Mouse (Mus musculus): ENCODE measurements around the gene Dpf1.

Gene Dpf1

DNA sequence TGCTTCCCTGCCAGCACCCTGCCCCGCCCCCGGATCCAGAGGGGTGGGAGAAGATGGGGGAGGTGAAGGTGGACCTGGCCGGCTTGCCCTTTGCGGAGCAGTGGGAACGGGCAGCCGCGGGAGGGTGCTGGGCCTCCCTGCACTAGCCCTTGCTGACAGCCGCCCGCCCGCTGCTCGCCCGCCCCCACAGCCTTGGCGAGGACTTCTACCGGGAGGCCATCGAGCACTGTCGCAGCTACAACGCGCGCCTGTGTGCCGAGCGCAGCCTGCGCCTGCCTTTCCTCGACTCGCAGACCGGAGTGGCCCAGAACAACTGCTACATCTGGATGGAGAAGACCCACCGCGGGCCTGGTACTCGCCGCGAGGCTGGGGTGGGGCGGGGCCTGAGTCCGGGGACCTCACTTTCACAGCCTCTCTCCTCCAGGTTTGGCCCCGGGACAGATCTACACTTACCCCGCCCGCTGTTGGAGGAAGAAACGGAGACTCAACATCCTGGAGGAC, 5.5 kb downstream of the Dpf1 start:
- DNase-seq (ENCODE audit: extremely low read depth, low read depth, low spot score) = no peak

DNA sequence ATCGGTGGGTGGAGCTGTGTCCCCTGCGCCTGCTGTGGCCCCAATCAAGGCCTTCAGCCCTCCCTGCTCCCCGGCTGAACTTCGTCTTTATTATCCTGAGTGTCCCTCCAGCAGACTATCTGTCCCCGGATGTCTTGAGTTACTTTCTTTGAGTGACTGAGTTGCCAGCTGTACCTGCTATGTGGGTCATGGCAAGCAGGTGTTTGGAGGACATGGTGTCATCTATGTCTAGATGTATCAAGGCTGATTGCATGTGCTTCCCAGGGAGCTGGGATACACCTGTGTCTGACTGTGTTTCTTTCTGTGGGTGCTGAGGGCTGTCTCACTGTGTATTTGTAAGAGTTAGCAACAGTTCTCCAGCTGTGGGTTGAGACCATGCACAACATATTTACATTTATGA, 6.0 kb downstream of the Dpf1 start:
- no peak for DNase-seq (ENCODE audit: extremely low read depth, low read depth, low spot score)

DNA sequence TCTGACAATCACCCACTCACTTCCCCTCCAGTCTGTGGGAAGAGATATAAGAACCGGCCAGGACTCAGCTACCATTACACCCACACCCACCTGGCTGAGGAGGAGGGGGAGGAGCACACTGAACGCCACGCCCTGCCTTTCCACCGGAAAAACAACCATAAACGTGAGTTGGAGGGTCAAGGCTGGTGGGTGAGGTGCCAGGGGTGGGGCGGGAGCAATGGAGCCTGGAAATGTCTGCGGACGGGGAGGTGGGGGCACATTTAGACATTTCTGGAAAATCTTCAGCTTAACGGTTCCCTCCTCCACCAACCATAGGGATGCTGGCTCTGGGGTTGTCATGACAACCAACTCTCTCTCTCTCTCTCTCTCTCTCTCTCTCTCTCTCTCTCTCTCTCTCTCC, 9.3 kb downstream of the Dpf1 start:
- no peak for DNase-seq (ENCODE audit: extremely low read depth, low read depth, low spot score)

DNA sequence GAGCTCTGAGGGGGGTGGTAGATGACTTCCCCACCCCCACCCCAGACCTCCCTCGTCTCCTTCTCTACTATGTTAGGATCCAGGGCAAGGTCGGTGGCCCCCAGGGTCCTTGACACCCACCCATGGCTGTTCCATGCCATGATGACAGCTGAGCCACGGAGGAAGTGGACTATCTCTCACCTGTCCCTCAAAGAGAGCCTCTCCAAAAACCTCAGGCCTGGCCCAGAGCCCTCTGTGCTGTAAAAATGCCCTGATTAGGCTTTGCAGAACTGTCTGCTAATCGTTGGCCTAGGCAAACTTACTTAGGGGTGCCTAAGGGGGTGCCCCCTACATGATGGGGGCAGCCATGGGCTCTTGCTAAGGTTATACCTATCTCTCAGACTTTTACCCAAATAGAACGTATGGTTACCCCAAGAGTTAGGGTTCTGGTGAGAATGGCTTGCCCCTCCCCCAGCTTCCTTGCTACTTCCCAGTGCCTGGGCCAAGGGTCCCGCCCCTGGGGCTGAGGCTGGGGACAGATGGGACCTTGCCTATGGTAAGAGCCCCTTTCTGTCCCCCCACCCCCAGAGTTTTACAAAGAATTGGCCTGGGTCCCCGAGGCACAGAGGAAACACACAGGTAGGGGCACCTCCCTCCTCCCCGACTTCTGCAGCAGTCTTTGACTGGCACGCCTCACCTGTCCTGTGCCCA, 10.0 kb downstream of the Dpf1 start:
- DNase-seq (ENCODE audit: extremely low read depth, low read depth, low spot score) = no peak

DNA sequence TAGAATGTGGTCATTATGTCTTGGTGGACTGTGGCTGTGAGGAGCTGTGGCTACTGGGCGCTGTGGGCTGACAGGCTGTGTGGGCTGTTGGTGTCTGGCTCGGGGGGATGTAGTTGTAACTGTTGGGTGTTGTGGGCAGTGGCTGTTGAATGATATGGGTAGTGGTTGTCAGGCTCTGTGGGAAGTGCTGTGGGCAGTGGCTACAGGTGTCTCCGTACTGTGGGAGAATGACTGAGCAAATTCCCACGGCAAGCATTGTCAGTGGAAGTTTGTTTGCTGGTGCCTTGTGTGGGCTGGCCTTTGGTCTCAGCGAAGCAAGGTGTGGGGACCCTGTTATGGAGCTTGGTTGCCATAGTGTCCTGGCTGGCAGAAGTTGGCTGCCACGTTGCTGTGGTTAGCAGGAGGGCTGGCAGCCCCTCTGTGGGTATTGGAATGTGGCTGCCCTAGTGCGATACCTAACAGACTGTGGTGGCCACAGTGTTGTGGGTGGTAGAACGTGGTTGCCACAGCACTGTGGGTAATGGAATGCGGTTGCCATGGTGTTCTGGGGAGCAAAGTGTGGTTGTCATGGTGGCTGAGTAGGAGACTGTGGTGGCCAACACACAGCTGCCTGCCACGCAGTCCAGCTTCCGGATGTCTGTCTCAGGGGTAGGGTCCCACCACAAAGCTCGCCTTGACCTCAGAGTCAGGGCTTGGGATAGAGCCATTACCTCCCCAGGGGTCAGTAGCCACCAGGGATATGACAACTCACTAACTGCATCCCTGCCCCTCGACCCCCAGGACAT, 11.3 kb downstream of the Dpf1 start:
- no peak for DNase-seq (ENCODE audit: extremely low read depth, low read depth, low spot score)

DNA sequence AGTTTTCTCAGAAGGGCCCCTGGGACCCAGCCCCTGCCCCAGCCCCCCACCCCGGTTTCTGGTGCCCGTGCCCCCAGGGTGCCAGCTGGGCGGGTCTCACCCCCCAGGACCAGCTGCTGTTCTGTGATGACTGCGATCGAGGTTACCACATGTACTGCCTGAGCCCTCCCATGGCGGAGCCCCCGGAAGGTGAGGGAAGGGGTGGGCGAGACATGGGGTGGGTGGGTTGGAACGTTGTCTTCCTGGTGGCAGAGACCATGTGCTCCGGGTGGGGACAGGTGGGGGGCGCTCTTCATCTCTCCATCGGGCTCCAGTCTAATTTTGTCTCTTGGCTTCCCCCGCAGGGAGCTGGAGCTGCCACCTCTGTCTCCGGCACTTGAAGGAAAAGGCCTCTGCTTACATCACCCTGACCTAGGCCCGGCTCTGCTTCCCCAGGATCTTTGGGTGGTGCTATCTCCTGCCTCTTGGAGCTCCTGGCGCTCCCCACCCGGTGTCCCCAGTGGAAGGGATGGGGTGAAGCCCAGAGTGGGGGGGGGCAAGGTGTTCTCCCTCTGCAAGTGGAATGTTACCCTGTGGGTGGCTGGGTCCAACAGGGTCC, 12.5 kb downstream of the Dpf1 start:
- no peak for DNase-seq (ENCODE audit: extremely low read depth, low read depth, low spot score)

DNA sequence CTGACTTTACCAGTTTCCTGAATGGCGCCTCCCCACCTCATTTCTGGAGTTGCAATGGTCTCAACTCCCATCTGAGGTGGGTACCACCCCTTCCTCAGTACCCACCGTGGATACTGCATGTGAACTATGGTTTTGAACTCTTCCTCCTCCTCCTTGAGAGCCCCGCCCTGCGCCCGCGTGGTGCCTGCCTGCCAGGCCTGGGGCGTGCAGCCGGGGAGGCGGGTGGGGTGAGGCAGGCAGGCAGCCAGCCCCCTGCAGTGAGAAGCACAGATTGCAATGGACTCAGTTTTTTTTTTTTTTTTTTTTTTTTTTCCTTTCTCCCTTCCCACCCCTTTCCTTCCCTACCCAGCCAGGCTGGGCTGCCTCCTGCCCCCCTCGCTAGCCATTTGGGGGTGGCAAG, 13.2 kb downstream of the Dpf1 start:
- DNase-seq (ENCODE audit: extremely low read depth, low read depth, low spot score) = no peak

DNA sequence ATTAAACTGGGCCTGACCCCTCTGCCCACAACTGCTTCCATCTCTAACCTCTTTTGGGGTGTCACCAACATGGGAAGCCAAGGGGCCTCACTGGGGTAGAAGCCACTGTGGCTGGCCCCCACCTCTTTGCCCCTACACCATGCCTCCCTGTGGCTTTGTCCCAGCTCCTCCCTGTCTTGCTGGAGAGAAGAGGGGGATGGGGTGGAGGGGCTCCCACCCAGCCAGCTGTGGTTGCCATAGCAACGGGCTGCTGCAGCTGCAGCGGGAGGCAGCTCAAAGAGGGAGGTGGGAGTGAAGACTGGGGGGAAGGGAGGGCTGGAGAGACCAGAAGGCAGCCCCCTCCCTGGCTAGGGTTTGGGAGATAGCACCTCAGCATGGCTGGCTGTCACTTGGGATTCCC, 13.8 kb downstream of the Dpf1 start:
- no peak for DNase-seq (ENCODE audit: extremely low read depth, low read depth, low spot score)

DNA sequence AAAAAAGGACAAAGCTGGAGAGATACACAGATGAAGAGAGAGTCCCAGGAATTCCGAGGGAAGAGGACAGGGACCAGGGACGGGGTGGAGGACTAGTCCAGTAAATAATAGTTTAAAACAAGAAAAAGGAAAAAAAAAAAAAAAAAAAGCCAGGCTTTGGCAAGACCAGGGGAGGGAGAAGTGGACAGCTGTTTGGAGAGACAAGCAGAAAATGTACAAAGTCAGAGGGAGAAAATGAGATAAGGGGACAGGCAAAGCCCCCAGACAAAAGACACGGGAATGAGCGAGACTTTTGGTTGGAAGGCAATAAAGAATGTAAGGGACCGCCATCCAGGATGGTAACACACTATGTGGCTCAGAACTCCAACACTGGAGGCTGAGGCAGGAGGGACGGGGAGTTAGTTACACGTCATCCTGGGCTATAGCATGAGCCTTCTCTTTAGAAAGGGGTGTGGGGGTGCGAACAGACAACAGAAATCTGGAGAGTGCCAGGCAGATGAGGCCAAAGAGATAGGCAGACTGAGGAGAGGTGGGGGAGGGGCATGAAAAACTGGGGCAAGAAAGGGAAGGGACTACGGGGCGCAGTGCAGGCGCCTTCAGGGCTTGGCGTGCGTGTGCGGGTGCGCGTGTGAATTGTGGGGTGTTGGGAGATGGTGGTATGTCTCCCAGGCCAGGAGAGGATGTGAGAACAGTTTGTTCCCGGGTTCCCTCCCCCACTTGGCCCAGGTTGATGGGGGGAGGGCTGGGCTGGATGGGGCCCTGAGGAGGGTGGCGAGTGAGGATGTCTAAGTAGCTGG, 14.6 kb downstream of the Dpf1 start:
- DNase-seq (ENCODE audit: extremely low read depth, low read depth, low spot score) = no peak

DNA sequence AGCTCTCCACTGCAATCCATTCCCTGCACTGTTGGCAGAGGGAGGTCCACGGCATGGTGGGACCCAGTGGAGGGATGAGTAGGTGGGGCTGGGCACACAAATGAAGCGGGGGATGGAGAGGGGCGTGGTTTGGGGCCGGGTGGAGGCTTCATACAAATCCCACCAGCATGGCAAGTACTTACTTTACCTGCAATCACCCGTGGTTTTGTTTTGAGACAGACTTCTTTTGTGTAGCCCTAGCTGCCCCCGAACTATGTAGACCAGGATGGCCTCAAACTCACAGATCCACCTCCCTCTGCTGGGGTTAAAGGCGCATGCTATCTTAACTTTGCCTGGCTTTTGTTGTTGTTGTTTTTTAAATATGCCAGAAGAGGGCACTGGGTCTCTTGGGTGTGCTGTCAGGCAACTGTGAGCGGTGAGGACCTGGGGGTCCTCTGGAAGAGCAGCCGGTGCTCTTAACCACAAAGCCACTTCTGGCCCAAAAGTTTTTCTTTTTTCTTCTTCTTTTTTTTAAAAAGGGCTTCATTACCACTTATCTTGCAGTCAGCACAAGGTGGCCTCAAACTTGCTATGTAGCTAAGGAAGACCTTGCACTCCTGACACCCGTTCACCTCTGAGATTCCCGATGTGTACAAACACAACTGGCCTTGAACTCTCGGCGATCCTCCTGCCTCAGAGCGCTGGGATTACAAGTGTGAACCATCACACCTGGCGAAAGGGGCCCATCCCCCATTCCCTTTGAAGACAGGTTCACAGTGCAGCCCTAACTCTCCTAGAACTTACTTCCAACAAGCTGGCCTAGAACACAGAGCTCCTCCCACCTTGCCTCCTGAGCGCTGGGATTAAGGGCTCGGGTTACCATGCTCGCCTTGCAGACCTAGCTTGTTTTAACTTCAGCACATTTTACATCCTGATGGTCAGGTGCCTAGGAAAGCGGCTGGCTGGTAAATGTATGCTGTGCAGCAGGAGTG, 15.9 kb downstream of the Dpf1 start:
- no peak for DNase-seq (ENCODE audit: extremely low read depth, low read depth, low spot score)

DNA sequence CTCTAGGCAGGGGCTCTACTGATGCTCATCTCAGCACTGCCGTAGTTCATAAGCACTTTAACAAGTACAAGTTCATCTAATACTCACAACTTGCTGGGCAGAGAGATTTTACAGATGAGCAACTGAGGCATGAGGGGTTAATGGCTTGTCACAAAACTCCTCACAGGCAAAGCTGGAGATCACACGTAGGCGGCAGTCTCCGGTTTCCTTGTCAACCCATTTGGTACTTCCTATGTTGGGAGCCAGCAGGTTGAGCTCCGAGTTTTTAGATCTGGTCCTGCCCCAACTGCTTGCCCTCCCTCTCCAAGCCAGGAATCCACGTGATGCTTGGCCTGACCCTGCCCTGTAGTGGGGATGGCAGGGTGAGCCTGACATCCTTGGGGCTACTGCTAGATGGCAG, 23.3 kb downstream of the Dpf1 start:
- DNase-seq (ENCODE audit: extremely low read depth, low read depth, low spot score) = no peak

DNA sequence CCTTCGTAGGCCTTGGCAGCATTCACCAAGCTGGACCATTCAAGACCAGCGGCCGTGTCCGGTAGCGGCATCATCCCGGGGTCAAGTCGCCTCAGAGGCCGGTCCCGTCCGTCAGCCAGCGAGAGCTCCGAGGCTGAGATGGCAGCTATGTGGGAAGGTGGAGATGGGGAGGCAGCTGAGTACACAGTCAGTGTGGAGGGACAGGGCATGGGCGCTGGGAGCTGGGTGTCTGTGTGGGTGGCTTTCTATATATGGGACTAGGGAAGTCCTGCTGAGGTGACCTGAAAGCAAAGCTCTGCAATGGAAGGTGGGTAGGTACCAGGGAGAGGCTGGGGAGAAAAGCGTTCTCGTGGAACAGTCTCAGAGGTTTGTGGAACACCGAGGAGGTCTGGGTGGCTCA, 25.2 kb downstream of the Dpf1 start:
- no peak for DNase-seq (ENCODE audit: extremely low read depth, low read depth, low spot score)

DNA sequence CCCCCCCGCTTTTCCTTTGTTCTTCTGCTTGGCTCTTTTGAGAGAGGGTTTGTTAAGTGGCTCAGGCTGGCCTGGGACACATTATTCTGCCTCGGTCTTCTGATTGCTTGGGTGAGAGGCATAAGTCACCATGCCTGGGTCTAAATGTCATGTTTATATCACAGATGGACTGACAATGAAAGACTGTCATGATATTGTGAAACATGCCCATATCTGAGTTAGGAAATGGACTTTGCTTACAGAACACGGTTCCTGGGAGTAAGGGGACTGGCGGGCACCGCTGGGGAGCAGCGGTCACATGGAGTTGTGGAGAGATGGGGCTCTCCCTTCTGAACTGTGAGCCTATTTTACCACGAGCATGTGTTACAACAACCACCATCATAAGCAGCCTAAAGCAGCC, 30.4 kb downstream of the Dpf1 start:
- DNase-seq (ENCODE audit: extremely low read depth, low read depth, low spot score) = no peak

DNA sequence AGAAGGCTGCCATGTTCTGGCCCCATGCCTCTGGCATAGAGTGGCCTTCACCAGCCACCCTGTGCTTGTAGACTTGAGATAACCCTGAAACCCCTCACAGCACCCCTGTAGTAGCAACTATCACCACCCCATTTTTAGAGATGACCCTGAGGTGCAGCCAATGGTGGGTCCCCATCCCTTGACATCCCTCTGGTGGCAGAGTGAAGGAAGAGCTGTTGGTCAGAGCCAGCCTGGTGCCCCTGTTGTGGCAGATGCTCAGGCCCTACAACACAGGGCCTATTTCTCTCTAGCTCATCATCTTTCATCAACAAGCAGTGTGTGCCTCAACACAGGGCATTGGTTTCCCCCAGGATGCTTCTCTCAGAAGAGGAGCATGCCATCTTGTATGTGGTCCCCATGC, 31.5 kb downstream of the Dpf1 start:
- no peak for DNase-seq (ENCODE audit: extremely low read depth, low read depth, low spot score)

DNA sequence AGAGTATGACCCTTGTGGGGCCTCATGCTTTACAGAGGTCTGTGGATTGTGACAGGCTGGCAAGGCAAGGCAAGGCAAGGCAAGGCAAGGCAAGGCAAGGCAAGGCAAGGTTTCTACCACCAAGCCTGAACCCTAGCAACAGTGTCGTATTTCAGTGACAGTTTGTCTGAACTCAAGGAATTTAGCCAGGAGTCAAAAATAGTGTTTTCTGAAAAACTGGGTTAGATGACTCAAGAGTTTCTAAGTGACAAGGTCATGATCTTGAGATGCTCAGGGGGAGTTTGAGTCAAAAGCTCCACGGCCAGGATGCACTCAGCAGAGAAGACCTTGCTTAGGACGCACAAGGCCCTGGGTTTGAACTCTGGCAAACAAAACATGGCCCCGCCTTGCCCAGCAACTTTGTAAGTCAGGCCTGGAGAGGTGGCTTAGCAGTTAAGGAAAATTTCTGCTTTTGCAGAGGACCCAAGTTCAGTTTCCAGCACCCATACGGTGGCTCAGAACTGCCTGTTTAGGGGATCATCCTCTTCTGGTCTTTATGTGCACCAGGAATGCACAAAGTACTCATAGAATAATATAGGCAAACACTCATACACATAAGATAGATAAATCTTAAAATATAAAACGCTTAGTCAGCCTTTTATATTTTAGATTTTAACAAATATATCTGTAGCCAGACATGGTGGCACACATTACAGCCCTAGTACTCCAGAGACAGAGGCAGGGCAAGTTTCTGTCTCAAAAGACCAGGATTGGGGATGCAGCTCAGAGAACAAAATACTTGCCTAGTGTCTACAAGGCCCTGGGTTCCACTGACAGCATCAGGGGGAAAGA, 32.3 kb downstream of the Dpf1 start:
- no peak for DNase-seq (ENCODE audit: extremely low read depth, low read depth, low spot score)

DNA sequence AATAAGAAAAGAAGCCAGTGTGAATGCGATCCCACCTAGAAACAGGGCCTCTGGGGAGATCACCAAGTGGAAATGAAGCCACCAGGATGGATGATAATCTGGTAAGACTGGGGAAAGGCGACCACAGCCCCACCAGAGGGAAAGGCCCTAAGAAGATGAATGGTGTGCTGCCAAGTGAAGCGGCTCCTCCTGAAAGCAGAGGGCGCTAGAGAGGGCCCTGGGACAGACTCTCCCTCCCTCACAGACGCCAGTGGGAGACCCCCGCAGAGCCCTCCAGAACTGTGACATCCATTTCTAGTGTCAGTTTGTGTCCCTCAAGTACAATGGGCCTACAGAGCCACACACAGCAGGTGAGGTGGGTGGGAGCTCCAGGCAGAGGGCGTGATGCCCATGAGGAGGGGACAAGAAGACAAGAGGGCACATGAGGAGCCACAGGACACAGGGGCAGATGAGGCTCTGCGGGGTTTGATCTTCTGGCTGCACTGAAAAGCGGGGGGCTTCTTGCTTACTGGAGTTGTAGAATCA, 33.1 kb downstream of the Dpf1 start:
- DNase-seq (ENCODE audit: extremely low read depth, low read depth, low spot score) = no peak

DNA sequence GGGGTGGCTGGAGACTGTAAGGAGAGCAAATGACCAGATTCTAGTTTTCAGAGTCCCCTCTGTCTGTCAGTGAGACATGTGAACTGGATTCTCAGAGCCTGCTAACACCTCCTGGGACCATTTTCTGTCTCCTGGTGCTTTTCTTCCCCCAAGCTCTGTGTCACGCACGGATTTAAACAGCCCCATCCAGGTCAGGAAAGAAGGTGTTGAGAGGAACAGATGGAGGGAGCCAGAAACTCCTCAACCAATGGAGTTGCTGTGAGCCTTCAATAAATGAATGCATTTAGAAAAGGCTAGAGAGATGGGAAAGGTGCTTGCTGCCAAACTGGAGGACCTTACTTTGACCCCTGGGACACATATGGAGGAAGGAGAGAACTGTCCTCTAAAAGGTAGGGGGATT, 34.0 kb downstream of the Dpf1 start:
- DNase-seq (ENCODE audit: extremely low read depth, low read depth, low spot score) = no peak

DNA sequence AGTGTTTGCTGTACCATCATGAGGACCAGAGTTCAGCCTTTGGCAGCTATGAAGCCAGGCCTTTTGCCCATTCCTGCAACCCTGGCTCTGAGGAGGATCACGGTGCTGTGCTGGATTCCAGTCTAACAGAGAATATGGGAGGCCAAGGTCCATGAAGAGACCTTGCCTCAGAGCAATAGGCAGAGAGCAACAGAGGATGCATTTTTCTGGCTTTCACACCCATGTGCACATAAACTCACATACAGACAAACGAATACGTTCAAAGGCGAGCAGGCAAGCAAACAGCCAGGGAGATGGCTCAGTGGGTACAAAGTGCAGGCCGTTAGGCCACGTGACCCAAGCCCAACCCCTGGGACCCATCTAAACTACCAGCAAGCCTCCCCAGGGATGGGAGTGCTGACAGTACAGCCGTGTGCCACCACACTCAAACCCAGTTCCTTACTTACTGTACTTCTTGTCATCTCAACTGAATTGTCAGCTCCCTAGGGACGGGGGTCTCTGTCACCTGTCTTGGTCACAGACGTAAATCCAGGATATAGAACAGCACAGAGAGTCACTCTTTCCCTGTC, 34.7 kb downstream of the Dpf1 start:
- DNase-seq (ENCODE audit: extremely low read depth, low read depth, low spot score) = no peak

Data from fat pad, adult 2 months (tissue).